Mouse (Mus musculus) hindbrain, embryonic 12.5 days (tissue): Measurements from ENCODE around the gene Rufy1. TPM values are rescaled to one million over a fixed set of nuclear protein-coding genes. Genes with fewer than 3 reads are reported as not detected.

Experiments
- ATAC-seq: fragments of 200-750 bp; cut with Nextera tagmentation; 2 replicates; pipeline ENCODE4 v1.8.0; 2017; ENCODE audit warnings: moderate TSS enrichment; ENCODE audit not compliant: low FRiP score
- H3K27ac ChIP-seq: fragments of 300-500 bp; sonication (generic); 2 replicates; pipeline ENCODE4 v1.5.1; 2016; ENCODE audit warnings: mild to moderate bottlenecking
- H3K27me3 ChIP-seq: fragments of 300-500 bp; sonication (generic); 2 replicates; pipeline ENCODE4 v1.6.1; 2016; ENCODE audit warnings: mild to moderate bottlenecking
- H3K36me3 ChIP-seq: fragments of 300-500 bp; sonication (generic); 2 replicates; pipeline ENCODE4 v1.6.1; 2016; ENCODE audit warnings: mild to moderate bottlenecking
- H3K4me1 ChIP-seq: fragments of 300-500 bp; sonication (generic); 2 replicates; pipeline ENCODE4 v1.6.1; 2016
- H3K4me2 ChIP-seq: fragments of 300-500 bp; sonication (generic); replicated peaks from 2 replicates; pipeline ENCODE4 v1.6.1; 2016; ENCODE audit warnings: mild to moderate bottlenecking
- H3K4me3 ChIP-seq: fragments of 300-500 bp; sonication (generic); 2 replicates; pipeline ENCODE4 v1.5.1; 2016; ENCODE audit warnings: mild to moderate bottlenecking
- H3K9ac ChIP-seq: fragments of 300-500 bp; sonication (generic); 2 replicates; pipeline ENCODE4 v1.6.1; 2016; ENCODE audit warnings: mild to moderate bottlenecking, moderate library complexity
- H3K9me3 ChIP-seq: fragments of 300-500 bp; sonication (generic); replicated peaks from 2 replicates; pipeline ENCODE4 v1.6.1; 2016; ENCODE audit warnings: mild to moderate bottlenecking
- WGBS: fragments of 180-500 bp; shearing (Covaris S2); methylation state at CpG from one replicate; pipeline ENCODE4 v1.1.7; 2016; 5-methylcytosine and 5-hydroxymethylcytosine counted together
- microRNA counts: library from miRNA; unstranded; fragments of <30 nt; microRNA quantifications from one replicate; lab custom pipeline; 2017
- microRNA-seq: library from miRNA; unstranded; fragments of <30 nt; microRNA quantifications from one replicate; pipeline ENCODE4, GENCODE M21; 2017
- polyA plus RNA-seq: library from polyadenylated mRNA; unstranded; fragments of >200 nt; fragmentation: Nextera tagmentation; extraction: Ambion mirVana; gene quantifications from 2 replicates; pipeline ENCODE4 v1.2.1, GENCODE M21; 2016

Gene Rufy1
- polyA plus RNA-seq, 1 experiment from 2014 or later, result 25.8 TPM

- ATAC-seq, result no peak
- Histone ChIP-seq H3K9ac (no peak overlapping the region), H3K36me3 (no peaks in the 10 kb centered on the region), H3K4me2 (no peak overlapping the region), H3K9me3 (no peaks in the 10 kb centered on the region), H3K27me3 (peaks cover 24% of the 10 kb centered on the region), H3K4me1 (peaks cover 3% of the 10 kb centered on the region), H3K4me3 (no peak overlapping the region), H3K27ac (no peak overlapping the region)
- WGBS, result 86% methylated on average over 1 of the region's 1 CpGs
These were observed 75.5 kb downstream of the Rufy1 start for GRCm38 (mm10) chr11:50355395-50355794.

DNA sequence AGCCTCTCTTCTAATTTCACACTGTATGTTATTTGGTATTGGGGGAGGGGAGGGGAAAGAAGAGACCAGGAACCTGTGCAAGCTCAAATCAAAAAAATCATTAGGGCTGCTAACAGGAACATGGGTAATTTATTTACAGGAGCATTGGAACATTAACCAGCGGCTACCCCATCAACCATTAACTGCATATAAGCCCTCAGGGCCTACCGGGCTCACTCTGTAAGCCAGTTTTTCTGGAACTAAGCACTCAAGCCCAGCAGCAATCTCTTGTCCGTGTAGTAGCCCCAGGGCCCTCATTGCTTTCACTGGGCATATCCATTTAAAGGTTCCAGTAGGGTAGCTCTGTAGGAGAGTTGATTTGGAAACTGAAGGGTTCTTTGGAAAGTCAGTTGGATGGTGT is 76.1 kb downstream of the Rufy1 start:
- Histone ChIP-seq H3K4me1 (peaks cover 3% of the 10 kb centered on the region), H3K4me2 (no peak overlapping the region), H3K36me3 (no peaks in the 10 kb centered on the region), H3K27ac (no peak overlapping the region), H3K9ac (no peak overlapping the region), H3K27me3 (peaks cover 23% of the 10 kb centered on the region), H3K4me3 (no peak overlapping the region), H3K9me3 (no peaks in the 10 kb centered on the region)
- WGBS, result 61% methylated on average over 3 of the region's 3 CpGs
- no peak for ATAC-seq

- no peak within 1 kb of the TSS for H3K27ac ChIP-seq
- H3K9me3 ChIP-seq, result no peaks in the 10 kb centered on the region
- no peak within 1 kb of the TSS for H3K4me2 ChIP-seq
- H3K36me3 ChIP-seq, result no peaks in the 10 kb centered on the region
- H3K9ac ChIP-seq, result no peak within 1 kb of the TSS
- H3K27me3 ChIP-seq, result peaks cover 18% of the 10 kb centered on the region
- ATAC-seq, result no peak
- H3K4me3 ChIP-seq, result no peak within 1 kb of the TSS
- H3K4me1 ChIP-seq, result peaks cover 3% of the 10 kb centered on the region
These were observed 76.8 kb downstream of the Rufy1 start, which contains the start of gene Cby3 for GRCm38 (mm10) chr11:50354162-50354561. Gene Cby3, plus strand, starts transcription at chr11:50354462.

DNA sequence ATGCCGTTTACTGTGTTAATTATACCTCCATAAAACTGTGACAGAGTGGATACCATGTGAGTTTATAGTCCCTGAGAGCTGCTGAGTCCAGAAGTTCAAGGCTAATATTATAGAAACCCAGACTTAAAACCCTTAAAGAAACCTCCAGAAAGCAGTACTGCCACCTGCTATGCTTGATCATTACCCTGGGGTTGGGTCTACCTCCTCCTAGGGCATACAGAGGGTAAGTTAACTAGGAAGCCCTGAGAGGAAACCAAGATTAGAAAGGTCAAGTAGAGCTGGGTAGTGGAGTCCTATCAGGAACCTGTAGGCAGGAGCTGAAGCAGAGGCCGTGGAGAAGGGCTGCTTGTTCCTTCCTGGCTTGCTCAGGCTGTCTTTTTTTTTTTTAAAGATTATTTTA is 78.7 kb downstream of the Rufy1 start:
- Histone ChIP-seq H3K9ac (no peak overlapping the region), H3K27me3 (no peaks in the 10 kb centered on the region), H3K4me2 (no peak overlapping the region), H3K36me3 (no peaks in the 10 kb centered on the region), H3K4me3 (no peak overlapping the region), H3K9me3 (no peaks in the 10 kb centered on the region), H3K27ac (no peak overlapping the region), H3K4me1 (no peaks in the 10 kb centered on the region)
- 90% methylated on average over 2 of the region's 2 CpGs for WGBS
- no peak for ATAC-seq

DNA sequence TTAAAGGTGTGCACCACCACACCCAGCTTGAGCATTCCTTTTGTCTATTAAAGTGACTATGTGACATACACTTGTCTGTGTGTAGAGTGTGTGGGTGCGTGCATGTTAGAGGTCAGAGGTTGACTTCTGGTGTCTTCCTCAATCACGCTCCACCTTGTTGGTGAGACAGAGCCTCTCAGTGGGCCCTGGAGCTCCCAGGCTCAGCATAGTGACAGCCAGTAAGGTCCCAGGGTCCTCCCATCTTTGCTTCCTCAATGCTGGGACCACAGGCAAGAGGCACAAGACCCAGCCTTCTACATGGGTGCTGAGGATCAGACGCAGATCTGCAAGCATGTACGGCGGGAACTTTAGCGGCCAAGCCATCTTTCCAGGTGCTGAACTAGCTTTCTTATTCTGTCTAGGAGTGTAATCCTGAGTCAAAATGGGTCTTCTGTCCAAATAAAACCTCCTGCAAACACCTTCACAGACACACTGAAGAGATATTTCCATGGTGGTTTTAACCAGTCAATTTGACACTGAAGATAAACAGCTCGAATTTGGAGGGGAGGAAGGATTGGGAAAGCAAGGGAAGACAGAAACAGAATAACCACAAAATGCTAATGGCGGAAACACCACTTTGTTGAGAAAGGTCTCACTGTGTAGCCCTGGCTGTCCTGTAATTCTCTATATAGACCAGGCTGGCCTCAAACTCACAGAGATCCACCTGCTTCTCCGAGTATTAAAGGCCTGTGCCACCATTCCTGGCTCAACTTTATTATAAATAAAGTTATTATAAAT is 84.5 kb downstream of the Rufy1 start:
- H3K9me3 ChIP-seq, result no peaks in the 10 kb centered on the region
- ATAC-seq, result no peak
- no peaks in the 10 kb centered on the region for H3K4me1 ChIP-seq
- no peak overlapping the region for H3K4me2 ChIP-seq
- no peak overlapping the region for H3K9ac ChIP-seq
- H3K27me3 ChIP-seq, result no peaks in the 10 kb centered on the region
- no peak overlapping the region for H3K4me3 ChIP-seq
- 87% methylated on average over 9 of the region's 9 CpGs for WGBS
- H3K36me3 ChIP-seq, result no peaks in the 10 kb centered on the region
- no peak overlapping the region for H3K27ac ChIP-seq

DNA sequence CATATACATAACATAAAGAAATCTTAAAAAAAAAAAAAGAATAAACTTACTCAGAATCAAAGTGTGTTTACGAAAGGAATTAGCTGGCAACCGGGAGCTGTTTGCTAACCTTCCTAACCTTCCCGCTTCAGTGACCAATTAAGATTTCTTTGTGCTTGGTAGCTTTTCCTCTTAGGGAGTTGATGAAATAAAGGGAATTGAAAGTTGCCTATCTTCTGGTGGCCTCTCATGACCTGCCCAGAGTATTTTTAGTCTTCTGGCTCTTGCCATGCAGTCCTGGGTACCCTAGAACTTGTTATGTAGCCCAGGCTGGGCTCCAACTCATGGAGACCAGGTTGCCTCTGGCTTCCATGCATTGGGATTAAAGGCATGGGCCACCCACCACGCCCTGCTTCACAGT is 85.4 kb downstream of the Rufy1 start:
- Histone ChIP-seq H3K27ac (no peak overlapping the region), H3K4me2 (no peak overlapping the region), H3K4me3 (no peak overlapping the region), H3K27me3 (no peaks in the 10 kb centered on the region), H3K4me1 (no peaks in the 10 kb centered on the region), H3K9me3 (no peaks in the 10 kb centered on the region), H3K9ac (no peak overlapping the region), H3K36me3 (no peaks in the 10 kb centered on the region)
- 84% methylated on average over 4 of the region's 4 CpGs for WGBS
- ATAC-seq, result no peak

MicroRNAs encoded within 50 kb of the gene (microRNA counts, 519-probe panel; counts per million panel counts)
- 3,731 counts per million, percentile 77 among the panel's probes with 10 or more counts for microRNA mmu-miR-804 (lab: Ali Mortazavi, UCI)

Small RNA genes lying within 50 kb of the gene (microRNA-seq; reads per million reads assigned to microRNA genes)
- not detected for gene Mir804

Other genes starting within 250 kb of the Rufy1 start
- gene Sqstm1, start 220.3 kb downstream of the Rufy1 start, polyA plus RNA-seq, result 231 and 234 TPM in 2 replicates
- 45.1 and 52.8 TPM in 2 replicates for gene Mgat4b, start 220.2 kb downstream of the Rufy1 start, polyA plus RNA-seq
- 0.61 and 1.3 TPM in 2 replicates for gene Ltc4s, start 192.5 kb downstream of the Rufy1 start, polyA plus RNA-seq
- 7.6 and 8.1 TPM in 2 replicates for gene Maml1, start 138.8 kb downstream of the Rufy1 start, polyA plus RNA-seq
- 308 and 311 TPM in 2 replicates for gene Canx, start 105.5 kb downstream of the Rufy1 start, polyA plus RNA-seq
- gene Cby3, start 76.7 kb downstream of the Rufy1 start, polyA plus RNA-seq, result 0.65 TPM in 1 of 2 replicates, not detected in the other
- 623 and 641 TPM in 2 replicates for gene Hnrnph1, start 54.1 kb downstream of the Rufy1 start, polyA plus RNA-seq
- gene Adamts2, start 171.0 kb upstream of the Rufy1 start, polyA plus RNA-seq, result 7.1 and 9.0 TPM in 2 replicates